Mouse (Mus musculus) olfactory bulb, adult 2 months (tissue): ENCODE results near the gene Cdh20. TPM values are rescaled to one million over a fixed set of nuclear protein-coding genes. Genes with fewer than 3 reads are reported as not detected.
A peak's percentile ranks its signal among the peaks of the same experiment; 100 is the strongest.

Source experiments
- H3K27ac ChIP-seq: fragments of 200-500 bp; 2 replicates; pipeline ENCODE4 v1.5.1; 2012; ENCODE audit warnings: low read depth, low read length; ENCODE audit not compliant: insufficient read depth
- H3K4me1 ChIP-seq: fragments of 200-500 bp; 2 replicates; pipeline ENCODE4 v1.6.1; 2012; ENCODE audit warnings: low read length; ENCODE audit not compliant: control insufficient read depth, insufficient read depth
- H3K4me3 ChIP-seq: fragments of 200-500 bp; 2 replicates; pipeline ENCODE4 v1.5.1; 2012; ENCODE audit warnings: mild to moderate bottlenecking, low read depth, low read length, moderate library complexity; ENCODE audit not compliant: insufficient read depth
- CTCF ChIP-seq: fragments of 200-500 bp; IDR thresholded peaks from 2 replicates; pipeline ENCODE4 v1.5.1; 2012; ENCODE audit warnings: low read depth, mild to moderate bottlenecking, low read length, moderate library complexity; ENCODE audit not compliant: insufficient read depth
- POLR2A ChIP-seq: fragments of 200-500 bp; IDR thresholded peaks from 2 replicates; pipeline ENCODE4 v1.6.1; 2012; ENCODE audit warnings: mild to moderate bottlenecking, low read depth, low read length, moderate library complexity; ENCODE audit not compliant: insufficient read depth
- WGBS: fragments of 180-500 bp; shearing (Covaris S2); methylation state at CpG from one replicate; pipeline ENCODE4 v1.1.7; 2018; 5-methylcytosine and 5-hydroxymethylcytosine counted together
- polyA plus RNA-seq: library from polyadenylated mRNA; stranded (reverse); fragments of >200 nt; gene quantifications from 2 replicates; pipeline ENCODE4 v1.2.4, GENCODE M21; 2012; ENCODE audit warnings: low replicate concordance; ENCODE audit not compliant: missing spikeins, insufficient read depth, insufficient read length

The Cdh20 gene
- polyA plus RNA-seq, 1 experiment: not detected

DNA sequence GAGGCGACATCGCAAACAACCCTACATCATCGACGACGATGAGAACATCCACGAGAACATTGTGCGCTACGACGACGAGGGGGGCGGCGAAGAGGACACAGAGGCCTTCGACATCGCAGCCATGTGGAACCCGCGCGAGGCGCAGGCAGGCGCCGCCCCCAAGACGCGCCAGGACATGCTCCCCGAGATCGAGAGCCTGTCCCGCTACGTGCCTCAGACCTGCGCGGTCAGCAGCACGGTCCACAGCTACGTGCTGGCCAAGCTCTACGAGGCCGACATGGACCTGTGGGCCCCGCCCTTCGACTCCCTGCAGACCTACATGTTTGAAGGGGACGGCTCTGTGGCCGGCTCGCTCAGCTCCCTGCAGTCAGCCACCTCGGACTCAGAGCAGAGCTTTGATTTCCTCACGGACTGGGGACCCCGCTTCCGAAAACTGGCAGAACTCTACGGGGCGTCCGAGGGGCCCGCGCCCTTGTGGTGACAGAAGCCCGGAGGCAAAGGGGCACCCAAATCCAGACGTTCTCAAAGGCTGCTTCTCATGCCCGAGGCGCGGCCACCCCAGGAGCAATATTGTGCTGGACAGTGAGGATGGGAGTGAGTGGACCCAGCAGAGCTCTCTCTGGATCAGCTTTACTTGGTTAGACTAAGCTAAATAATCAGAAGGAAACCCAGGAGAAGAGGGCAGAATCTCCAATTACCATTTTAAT is 225.7 kb downstream of the Cdh20 start:
- WGBS: 43% methylated on average over 51 of the region's 51 CpGs
- Histone ChIP-seq H3K4me1 (no peaks in the 10 kb centered on the region), H3K27ac (no peak overlapping the region), H3K4me3 (peak overlapping the region; percentile 1; the same call in 1 of the 2 replicates)
- no peak for TF ChIP-seq CTCF
- TF ChIP-seq POLR2A: no peak

DNA sequence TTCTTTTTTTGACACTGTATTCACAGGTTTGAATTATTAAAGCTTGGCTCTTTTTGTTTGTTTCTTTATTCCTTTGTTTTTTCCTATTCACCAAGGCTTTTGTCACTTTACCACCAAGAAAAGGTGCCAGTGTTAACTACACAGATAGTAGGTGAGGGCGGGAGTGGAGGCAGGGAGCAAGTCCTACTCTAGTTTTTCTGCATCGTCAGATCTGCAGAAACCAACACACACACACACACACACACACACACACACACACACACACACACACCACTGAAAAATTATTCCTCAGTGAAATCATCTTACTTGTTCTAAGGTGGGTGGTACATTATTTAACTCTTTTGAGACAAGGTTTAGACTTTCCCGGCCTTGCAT is 226.3 kb downstream of the Cdh20 start:
- no peak for TF ChIP-seq POLR2A
- no peak for TF ChIP-seq CTCF
- 84% methylated on average over 3 of the region's 3 CpGs for WGBS
- H3K4me1 ChIP-seq: no peaks in the 10 kb centered on the region
- H3K27ac ChIP-seq: no peak overlapping the region
- no peak overlapping the region for H3K4me3 ChIP-seq

GRCm38 (mm10) chr1:104997814-104998213 is 229.5 kb downstream of the Cdh20 start:
- TF ChIP-seq CTCF (no peak), POLR2A (no peak)

DNA sequence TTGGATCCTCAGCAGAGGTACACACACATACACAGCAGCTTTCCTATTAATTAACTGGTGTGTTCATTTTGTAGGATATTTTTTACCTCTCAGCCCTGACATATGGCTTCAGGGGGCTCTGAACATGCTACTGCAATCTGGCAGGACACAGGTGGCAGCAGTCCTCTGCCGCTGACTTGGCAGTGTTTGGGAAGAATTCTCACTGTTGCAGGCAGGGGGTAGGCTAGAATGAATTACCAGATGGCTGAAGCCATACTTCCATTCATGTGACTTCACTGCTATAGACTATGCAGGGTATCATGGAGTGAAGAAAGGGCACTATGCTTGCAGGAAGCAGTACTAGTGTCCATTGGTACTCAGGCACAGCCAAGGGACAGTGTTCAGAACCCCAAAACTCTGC is 233.8 kb downstream of the Cdh20 start:
- Histone ChIP-seq H3K4me3 (no peak overlapping the region), H3K27ac (no peak overlapping the region), H3K4me1 (no peaks in the 10 kb centered on the region)
- 73% methylated on average over 1 of the region's 1 CpGs for WGBS
- TF ChIP-seq POLR2A (no peak), CTCF (no peak)

More at GRCm38 (mm10) chr1:104997814-104998213, 229.5 kb downstream of the Cdh20 start:
- Histone ChIP-seq H3K4me3 (no peak overlapping the region), H3K27ac (no peak overlapping the region), H3K4me1 (no peaks in the 10 kb centered on the region)
- 69% methylated on average over 2 of the region's 2 CpGs for WGBS

- Histone ChIP-seq H3K4me1 (no peaks in the 10 kb centered on the region), H3K27ac (no peak overlapping the region), H3K4me3 (no peak overlapping the region)
- 97% methylated on average over 1 of the region's 1 CpGs for WGBS
- TF ChIP-seq POLR2A (no peak), CTCF (no peak)
Measured at GRCm38 (mm10) chr1:105003786-105004185, 235.5 kb downstream of the Cdh20 start.

- WGBS: 27% methylated on average over 2 of the region's 2 CpGs
Measured at GRCm38 (mm10) chr1:105012616-105013015, 244.3 kb downstream of the Cdh20 start.

GRCm38 (mm10) chr1:105013291-105013690 is 245.0 kb downstream of the Cdh20 start:
- Histone ChIP-seq H3K4me3 (no peak overlapping the region), H3K4me1 (no peaks in the 10 kb centered on the region), H3K27ac (no peak overlapping the region)
- WGBS: 80% methylated on average over 1 of the region's 1 CpGs
- TF ChIP-seq CTCF: no peak
- TF ChIP-seq POLR2A: no peak

More at GRCm38 (mm10) chr1:105012616-105013015, 244.3 kb downstream of the Cdh20 start:
- TF ChIP-seq POLR2A (no peak), CTCF (no peak)
- H3K4me1 ChIP-seq: no peaks in the 10 kb centered on the region
- no peak overlapping the region for H3K27ac ChIP-seq
- no peak overlapping the region for H3K4me3 ChIP-seq

DNA sequence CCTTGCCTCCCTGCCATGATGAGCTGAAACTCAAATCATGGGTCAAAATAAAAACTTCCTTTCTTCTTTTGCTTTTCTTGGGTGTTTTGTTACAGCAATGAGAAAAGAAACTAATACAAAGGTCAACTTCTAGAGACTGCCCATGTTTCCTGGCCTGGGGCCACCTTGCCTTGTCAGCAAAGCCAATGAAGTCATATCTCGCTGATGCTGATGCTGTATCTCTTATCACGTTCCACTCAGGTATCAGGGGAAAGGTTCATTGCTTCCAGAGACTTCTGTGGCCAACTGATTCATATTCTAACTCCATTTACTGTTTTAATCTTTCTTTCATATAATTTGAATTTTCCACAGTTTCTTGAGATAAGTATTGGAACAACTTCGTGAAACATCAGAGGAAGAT is 273.3 kb downstream of the Cdh20 start:
- Histone ChIP-seq H3K4me3 (no peak overlapping the region), H3K4me1 (no peaks in the 10 kb centered on the region), H3K27ac (no peak overlapping the region)
- WGBS: 94% methylated on average over 3 of the region's 3 CpGs
- TF ChIP-seq CTCF (no peak), POLR2A (no peak)
